Mouse (Mus musculus) liver, adult (tissue): ENCODE data around the gene Rprml.

Source experiments
- GATA4 ChIP-seq: IDR thresholded peaks from 2 replicates; pipeline ENCODE4 v1.6.1; 2014; ENCODE audit warnings: mild to moderate bottlenecking, low read length; ENCODE audit not compliant: insufficient replicate concordance

Gene Rprml

DNA sequence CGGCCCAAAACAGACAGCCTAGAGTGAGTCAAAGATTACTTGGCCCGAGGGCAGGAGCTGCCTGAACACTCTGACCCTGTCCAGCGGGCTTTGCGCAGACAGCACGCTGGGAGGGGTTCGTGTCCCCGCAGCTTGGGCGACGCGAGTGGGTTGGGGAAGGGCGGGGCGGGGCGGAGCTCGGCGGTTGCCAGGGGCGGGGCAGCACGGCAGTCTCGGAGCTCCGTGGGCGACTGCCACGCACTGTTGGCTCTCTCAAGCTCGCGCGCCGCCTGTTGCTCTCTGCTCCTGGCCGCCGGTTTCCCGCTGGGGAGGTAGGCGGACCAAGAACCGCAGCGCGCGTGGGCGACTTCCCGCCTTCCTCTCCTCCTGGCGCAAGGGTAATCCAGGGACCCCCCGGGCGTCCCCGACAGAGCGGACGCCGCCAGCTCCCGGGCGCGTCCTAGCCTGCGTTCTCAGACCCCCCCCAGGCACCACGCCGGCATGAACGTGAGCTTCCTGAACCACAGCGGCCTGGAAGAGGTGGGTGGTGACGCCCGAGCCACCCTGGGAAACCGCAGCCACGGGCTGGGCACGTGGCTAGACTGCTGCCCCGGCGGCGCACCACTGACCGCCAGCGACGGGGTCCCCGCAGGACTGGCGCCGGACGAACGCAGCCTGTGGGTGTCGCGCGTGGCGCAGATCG is at the start of gene Rprml:
TSS of gene Rprml (plus strand) at position 270 of the 682 bp plus-strand sequence.
- no peak for TF ChIP-seq GATA4

DNA sequence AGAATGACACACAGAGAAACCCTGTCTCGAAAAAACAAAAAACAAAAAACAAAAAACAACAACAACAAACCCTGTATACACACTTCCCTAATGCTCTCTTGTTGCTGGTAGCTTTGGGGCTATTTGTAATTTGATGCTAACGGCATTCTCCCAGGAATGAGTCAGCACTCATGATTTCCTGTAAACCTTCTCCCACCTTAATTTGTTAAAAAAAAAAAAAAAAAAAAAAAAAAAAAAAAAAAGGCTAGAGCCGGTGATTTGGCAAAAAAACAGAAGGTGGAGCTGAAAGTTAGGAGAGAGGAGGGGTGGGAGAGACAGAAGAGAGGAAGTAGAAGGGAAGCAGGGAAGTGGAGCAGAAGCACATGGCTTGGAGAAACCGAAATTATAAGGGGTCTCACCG is 42.8 kb upstream of the Rprml start:
- no peak for TF ChIP-seq GATA4

- TF ChIP-seq GATA4 = no peak
Measured at GRCm38 (mm10) chr11:103610772-103611171, 38.6 kb upstream of the Rprml start.

DNA sequence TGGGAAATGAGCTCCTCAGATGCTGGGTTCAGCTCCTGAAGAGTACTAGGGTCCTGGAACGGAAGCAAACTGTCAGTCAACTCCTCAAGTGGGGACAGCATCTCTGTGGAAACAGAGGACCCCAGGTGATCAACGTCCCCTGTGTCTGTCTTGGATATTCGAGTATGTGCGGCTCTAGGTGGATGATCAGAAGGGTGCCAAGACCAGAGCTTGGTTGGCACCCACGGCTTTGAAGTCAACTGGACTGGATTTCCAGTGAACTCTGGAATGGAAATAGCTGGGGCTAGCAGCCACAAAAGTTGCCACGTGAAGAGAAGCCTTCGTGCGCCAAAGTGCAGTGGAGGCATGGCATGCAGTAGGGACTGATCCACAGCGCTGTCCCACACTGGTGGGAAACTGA is 28.3 kb upstream of the Rprml start, which contains the start of gene Gm884:
TSS of gene Gm884 (minus strand) at position 101 of the 400 bp plus-strand sequence.
- TF ChIP-seq GATA4 = no peak

DNA sequence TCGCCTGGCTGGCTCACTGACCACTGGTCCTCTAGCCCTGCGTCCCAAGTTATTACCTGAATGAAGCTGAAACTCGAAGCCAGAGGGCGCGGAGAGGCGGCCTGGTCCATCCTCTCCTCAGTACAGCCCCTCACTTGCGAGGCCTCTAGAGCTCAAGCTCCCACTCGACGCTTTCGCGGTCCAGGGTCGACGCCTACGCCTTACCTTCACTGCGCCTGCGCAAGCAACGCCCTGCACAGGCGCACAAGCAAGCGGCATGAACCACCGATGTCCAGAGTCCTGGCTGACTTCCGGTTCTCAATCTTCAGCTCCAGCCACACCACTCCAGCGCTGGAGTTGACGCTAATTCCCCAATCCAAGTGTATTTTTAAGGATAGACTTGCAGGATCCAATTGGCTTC is 21.9 kb upstream of the Rprml start:
- no peak for TF ChIP-seq GATA4

GRCm38 (mm10) chr11:103634806-103635205 is 14.6 kb upstream of the Rprml start:
- no peak for TF ChIP-seq GATA4

GRCm38 (mm10) chr11:103635481-103635880 is 13.9 kb upstream of the Rprml start:
- no peak for TF ChIP-seq GATA4

DNA sequence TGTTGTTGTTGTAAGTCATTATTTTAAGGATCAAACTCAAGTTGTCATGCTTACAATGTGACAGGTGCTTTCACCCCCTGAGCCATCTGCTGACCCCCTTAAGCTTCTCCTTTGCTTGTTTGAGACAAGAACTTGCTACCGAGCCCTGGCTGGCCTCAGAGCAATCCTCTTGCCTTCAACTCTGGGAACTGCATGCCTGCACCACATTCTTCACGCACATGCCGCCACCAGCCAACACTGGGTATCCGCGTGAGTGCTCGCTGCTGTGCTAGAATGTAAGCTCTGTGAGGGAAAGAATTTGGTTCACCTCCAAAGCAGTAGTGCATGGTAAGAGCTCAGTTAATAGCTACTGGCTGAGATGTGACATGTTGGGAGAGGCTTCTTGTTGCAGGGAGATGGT is 13.1 kb upstream of the Rprml start:
- no peak for TF ChIP-seq GATA4

- no peak for TF ChIP-seq GATA4
Measured at GRCm38 (mm10) chr11:103638790-103639189, 10.6 kb upstream of the Rprml start, which contains the start of gene Lyzl6. Lyzl6 (minus strand) TSS chr11:103638890.

DNA sequence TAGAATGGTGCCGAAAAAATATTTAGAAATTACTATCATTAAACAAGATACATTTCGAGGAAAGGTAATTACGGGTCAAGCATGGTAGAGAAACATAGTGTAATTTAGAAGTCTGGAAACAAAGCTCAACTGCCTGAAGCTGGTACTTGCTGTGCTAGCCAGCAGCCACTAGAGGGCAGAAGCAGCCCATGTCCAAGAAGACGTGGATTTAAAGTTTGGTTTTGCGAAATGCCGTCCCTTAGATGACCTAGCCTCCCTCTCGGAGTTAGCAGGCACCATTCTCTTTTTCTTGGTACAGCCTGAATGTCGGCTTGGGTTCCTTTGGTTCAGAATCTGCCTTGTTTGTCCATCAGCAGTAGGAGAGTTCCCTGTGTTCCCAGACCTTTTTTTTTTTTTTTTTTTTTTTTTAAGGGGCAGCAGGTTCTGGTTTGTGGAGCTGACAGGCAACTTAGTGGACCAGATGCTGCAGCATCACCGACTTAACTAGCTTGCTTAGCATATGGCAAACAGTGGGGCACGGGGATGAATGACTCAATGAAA is 9.9 kb upstream of the Rprml start:
- TF ChIP-seq GATA4 = no peak

- no peak for TF ChIP-seq GATA4
Measured at GRCm38 (mm10) chr11:103643211-103643610, 6.2 kb upstream of the Rprml start.

GRCm38 (mm10) chr11:103645731-103646130 is 3.6 kb upstream of the Rprml start:
- no peak for TF ChIP-seq GATA4

DNA sequence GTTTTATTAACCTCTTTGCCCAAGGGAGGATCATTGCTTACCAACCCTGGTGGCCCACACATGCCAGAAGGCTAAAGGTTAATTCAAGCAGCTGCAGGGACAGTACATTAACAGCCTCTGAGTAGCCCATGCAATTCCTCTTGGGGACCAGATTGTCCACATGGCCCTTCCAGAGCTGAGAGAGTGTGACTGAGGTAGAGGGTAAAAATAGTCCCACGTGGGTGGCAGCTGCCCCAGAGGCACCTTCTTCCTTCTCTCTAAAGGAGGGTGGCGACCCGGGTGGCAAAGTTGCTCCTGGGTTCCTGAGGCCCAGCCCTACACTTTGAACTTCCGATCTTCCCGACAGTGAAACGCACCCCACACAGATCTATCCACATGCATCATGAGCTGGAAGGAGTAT is 3.1 kb upstream of the Rprml start:
- no peak for TF ChIP-seq GATA4

DNA sequence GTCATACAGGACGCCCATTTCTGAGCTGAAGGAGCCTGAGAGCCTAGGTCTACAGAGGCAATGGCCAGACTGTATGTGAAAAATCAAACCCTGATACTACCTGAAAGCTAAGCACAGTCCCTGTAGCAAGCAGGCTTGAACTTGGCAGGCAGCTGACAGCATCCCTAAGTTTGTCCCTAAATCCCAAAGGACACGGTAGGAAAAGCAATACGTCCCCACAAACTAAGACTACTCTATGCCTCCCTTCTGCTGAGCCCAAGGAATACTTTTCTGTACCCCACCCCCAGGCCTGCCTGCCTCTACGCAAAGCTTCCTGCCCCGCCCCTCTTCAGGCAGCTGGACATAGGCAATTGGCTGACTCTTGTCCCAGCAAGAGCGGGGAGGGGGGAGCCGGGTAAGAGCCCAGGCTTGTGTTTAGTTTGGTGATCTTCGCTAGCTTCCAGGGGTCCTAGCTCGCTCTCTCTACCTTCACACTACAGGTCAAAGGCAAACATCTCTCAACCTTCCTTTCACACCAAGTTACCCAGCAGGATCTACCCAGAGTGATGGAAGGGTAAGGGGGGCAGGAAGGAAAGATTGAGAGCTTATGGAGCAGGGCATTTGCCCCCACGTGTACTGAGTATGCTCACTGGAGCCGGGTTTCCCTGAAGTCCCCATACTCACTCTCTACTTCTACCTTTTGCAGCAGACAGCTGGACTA is 1.3 kb upstream of the Rprml start:
- TF ChIP-seq GATA4 = no peak

DNA sequence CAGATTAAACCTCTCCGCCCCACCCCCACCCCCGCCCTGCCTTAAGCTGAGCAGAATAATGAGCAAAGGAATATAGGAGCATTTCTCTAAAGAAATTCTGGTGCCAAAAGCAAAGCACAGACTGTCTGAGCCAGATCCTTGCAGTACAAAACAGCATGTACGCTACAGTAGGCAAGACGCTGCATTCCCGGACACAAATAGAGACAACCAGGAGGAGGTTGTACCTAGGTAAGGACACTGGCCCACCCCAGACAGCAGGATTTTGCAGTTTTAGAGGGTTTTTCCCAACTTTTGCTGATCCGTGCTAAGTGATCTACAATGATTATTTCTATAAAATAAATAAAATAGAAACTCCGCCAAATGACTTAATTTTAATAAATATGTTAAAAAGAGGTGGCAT is 714 bp upstream of the Rprml start:
- no peak for TF ChIP-seq GATA4

DNA sequence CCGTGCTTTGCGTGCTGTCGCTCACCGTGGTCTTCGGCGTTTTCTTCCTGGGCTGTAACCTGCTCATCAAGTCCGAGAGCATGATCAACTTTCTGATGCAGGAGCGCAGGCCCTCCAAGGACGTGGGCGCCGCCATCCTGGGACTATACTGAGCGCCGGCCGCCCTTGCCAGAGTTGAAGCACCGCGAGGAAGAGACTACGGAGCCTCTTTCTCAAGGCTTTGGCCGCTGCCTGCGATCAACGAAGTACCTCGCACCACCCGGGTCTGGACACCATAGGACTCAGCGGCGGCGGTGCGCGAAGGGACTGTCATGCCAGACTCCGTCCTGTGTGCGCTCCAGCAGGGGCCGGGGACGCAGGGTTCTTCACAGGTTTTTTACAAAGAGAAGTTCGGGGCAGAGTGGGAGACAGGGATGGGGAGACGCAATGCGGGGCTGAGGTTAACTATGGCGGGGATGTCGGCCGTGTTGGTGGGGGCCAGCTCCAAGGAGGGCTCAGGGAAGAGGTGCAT is 668 bp downstream of the Rprml start:
- TF ChIP-seq GATA4 = no peak
